Mouse (Mus musculus): ENCODE results near the gene Iqschfp. TPM values are rescaled to one million over a fixed set of nuclear protein-coding genes. Genes with fewer than 3 reads are reported as not detected.

Gene Iqschfp
- polyA plus RNA-seq, 1 experiment: not detected

GRCm38 (mm10) chr3:68574565-68574964, 682.5 kb downstream of the Iqschfp start:
- TF ChIP-seq GATA1 (IDR thresholded peaks at IDR 0.05; ENCODE audit: borderline replicate concordance, low read length) (no peak), FLI1 (IDR thresholded peaks at IDR 0.05; ENCODE audit: low read length) (no peak)
- H3K36me3 ChIP-seq (replicated peaks; ENCODE audit: low read length): no peaks in the 10 kb centered on the region
- no peaks in the 10 kb centered on the region for H3K9me3 ChIP-seq
- peaks cover 16% of the 10 kb centered on the region for H3K27me3 ChIP-seq (replicated peaks)
- H3K4me3 ChIP-seq (replicated peaks): no peak overlapping the region
- peaks cover 5% of the 10 kb centered on the region; the same call in 1 of the 2 replicates for H3K4me1 ChIP-seq

- TF ChIP-seq FLI1 (IDR thresholded peaks at IDR 0.05; ENCODE audit: low read length): no peak
- no peak for TF ChIP-seq GATA1 (IDR thresholded peaks at IDR 0.05; ENCODE audit: borderline replicate concordance, low read length)
- no peak overlapping the region for H3K4me3 ChIP-seq (replicated peaks)
These were observed 683.8 kb downstream of the Iqschfp start for GRCm38 (mm10) chr3:68575636-68576340.

GRCm38 (mm10) chr3:68576431-68576830, 684.4 kb downstream of the Iqschfp start:
- H3K4me1 ChIP-seq: peaks cover 5% of the 10 kb centered on the region; the same call in 1 of the 2 replicates
- H3K36me3 ChIP-seq (replicated peaks; ENCODE audit: low read length): no peaks in the 10 kb centered on the region
- no peaks in the 10 kb centered on the region for H3K9me3 ChIP-seq
- TF ChIP-seq GATA1 (IDR thresholded peaks at IDR 0.05; ENCODE audit: borderline replicate concordance, low read length) (no peak), FLI1 (IDR thresholded peaks at IDR 0.05; ENCODE audit: low read length) (no peak)
- no peak overlapping the region for H3K4me3 ChIP-seq (replicated peaks)
- H3K27me3 ChIP-seq (replicated peaks): peaks cover 16% of the 10 kb centered on the region

More at GRCm38 (mm10) chr3:68575636-68576340, 683.8 kb downstream of the Iqschfp start:
- Histone ChIP-seq H3K9me3 (no peaks in the 10 kb centered on the region), H3K4me1 (peaks cover 5% of the 10 kb centered on the region; the same call in 1 of the 2 replicates), H3K36me3 (replicated peaks; ENCODE audit: low read length) (no peaks in the 10 kb centered on the region), H3K27me3 (replicated peaks) (peaks cover 16% of the 10 kb centered on the region)

- no peaks in the 10 kb centered on the region for H3K9me3 ChIP-seq
- no peak overlapping the region for H3K4me3 ChIP-seq (replicated peaks)
- TF ChIP-seq FLI1 (IDR thresholded peaks at IDR 0.05; ENCODE audit: low read length) (no peak), GATA1 (IDR thresholded peaks at IDR 0.05; ENCODE audit: borderline replicate concordance, low read length) (no peak)
- H3K4me1 ChIP-seq: peaks cover 5% of the 10 kb centered on the region; the same call in 1 of the 2 replicates
- H3K27me3 ChIP-seq (replicated peaks): peaks cover 16% of the 10 kb centered on the region
- H3K36me3 ChIP-seq (replicated peaks; ENCODE audit: low read length): no peaks in the 10 kb centered on the region
These were observed 684.9 kb downstream of the Iqschfp start for GRCm38 (mm10) chr3:68576948-68577347.

GRCm38 (mm10) chr3:68581591-68581990, 689.6 kb downstream of the Iqschfp start:
- TF ChIP-seq FLI1 (IDR thresholded peaks at IDR 0.05; ENCODE audit: low read length) (no peak), GATA1 (IDR thresholded peaks at IDR 0.05; ENCODE audit: borderline replicate concordance, low read length) (no peak)
- no peaks in the 10 kb centered on the region for H3K36me3 ChIP-seq (replicated peaks; ENCODE audit: low read length)
- no peak overlapping the region for H3K4me3 ChIP-seq (replicated peaks)
- H3K27me3 ChIP-seq (replicated peaks): peaks cover 5% of the 10 kb centered on the region
- H3K4me1 ChIP-seq: peaks cover 1% of the 10 kb centered on the region; the same call in 1 of the 2 replicates
- H3K9me3 ChIP-seq: no peaks in the 10 kb centered on the region

- Histone ChIP-seq H3K9me3 (no peaks in the 10 kb centered on the region), H3K36me3 (replicated peaks; ENCODE audit: low read length) (no peaks in the 10 kb centered on the region), H3K4me3 (replicated peaks) (no peak overlapping the region), H3K4me1 (peaks cover 4% of the 10 kb centered on the region; the same call in 1 of the 2 replicates), H3K27me3 (replicated peaks) (peaks cover 2% of the 10 kb centered on the region)
- no peak for TF ChIP-seq FLI1 (IDR thresholded peaks at IDR 0.05; ENCODE audit: low read length)
- TF ChIP-seq GATA1 (IDR thresholded peaks at IDR 0.05; ENCODE audit: borderline replicate concordance, low read length): no peak
These were observed 690.2 kb downstream of the Iqschfp start for GRCm38 (mm10) chr3:68582103-68582740.

GRCm38 (mm10) chr3:68583031-68583693, 691.1 kb downstream of the Iqschfp start:
- Histone ChIP-seq H3K9me3 (no peaks in the 10 kb centered on the region), H3K4me1 (peaks cover 4% of the 10 kb centered on the region; the same call in 1 of the 2 replicates), H3K36me3 (replicated peaks; ENCODE audit: low read length) (no peaks in the 10 kb centered on the region), H3K4me3 (replicated peaks) (no peak overlapping the region), H3K27me3 (replicated peaks) (peaks cover 6% of the 10 kb centered on the region)
- TF ChIP-seq FLI1 (IDR thresholded peaks at IDR 0.05; ENCODE audit: low read length): no peak
- TF ChIP-seq GATA1 (IDR thresholded peaks at IDR 0.05; ENCODE audit: borderline replicate concordance, low read length): no peak

- Histone ChIP-seq H3K9me3 (no peaks in the 10 kb centered on the region), H3K4me1 (peaks cover 4% of the 10 kb centered on the region; the same call in 1 of the 2 replicates), H3K36me3 (replicated peaks; ENCODE audit: low read length) (no peaks in the 10 kb centered on the region), H3K4me3 (replicated peaks) (no peak overlapping the region), H3K27me3 (replicated peaks) (peaks cover 6% of the 10 kb centered on the region)
- TF ChIP-seq FLI1 (IDR thresholded peaks at IDR 0.05; ENCODE audit: low read length) (no peak), GATA1 (IDR thresholded peaks at IDR 0.05; ENCODE audit: borderline replicate concordance, low read length) (no peak)
These were observed 691.9 kb downstream of the Iqschfp start for GRCm38 (mm10) chr3:68583771-68584511.

- TF ChIP-seq FLI1 (IDR thresholded peaks at IDR 0.05; ENCODE audit: low read length) (no peak), GATA1 (IDR thresholded peaks at IDR 0.05; ENCODE audit: borderline replicate concordance, low read length) (no peak)
- no peaks in the 10 kb centered on the region for H3K9me3 ChIP-seq
- H3K27me3 ChIP-seq (replicated peaks): peaks cover 8% of the 10 kb centered on the region
- no peak overlapping the region for H3K4me3 ChIP-seq (replicated peaks)
- H3K36me3 ChIP-seq (replicated peaks; ENCODE audit: low read length): no peaks in the 10 kb centered on the region
- peaks cover 8% of the 10 kb centered on the region; the same call in 1 of the 2 replicates for H3K4me1 ChIP-seq
These were observed 693.2 kb downstream of the Iqschfp start for GRCm38 (mm10) chr3:68585213-68585612.

Data from megakaryocyte, embryonic 14.5 days (primary cell).